Mouse (Mus musculus) liver, adult 2 months (tissue): ENCODE measurements around the gene Kcnip4.

Experiments used
- CTCF ChIP-seq: fragments of 200-500 bp; IDR thresholded peaks from 2 replicates; pipeline ENCODE4 v1.5.1; 2011; ENCODE audit warnings: low read depth, low read length, control low read depth
- POLR2A ChIP-seq: fragments of 200-500 bp; IDR thresholded peaks from 2 replicates; pipeline ENCODE4 v1.6.1; 2011; ENCODE audit warnings: low read length, control low read depth; ENCODE audit not compliant: insufficient read depth; ENCODE audit errors: extremely low read depth

DNA sequence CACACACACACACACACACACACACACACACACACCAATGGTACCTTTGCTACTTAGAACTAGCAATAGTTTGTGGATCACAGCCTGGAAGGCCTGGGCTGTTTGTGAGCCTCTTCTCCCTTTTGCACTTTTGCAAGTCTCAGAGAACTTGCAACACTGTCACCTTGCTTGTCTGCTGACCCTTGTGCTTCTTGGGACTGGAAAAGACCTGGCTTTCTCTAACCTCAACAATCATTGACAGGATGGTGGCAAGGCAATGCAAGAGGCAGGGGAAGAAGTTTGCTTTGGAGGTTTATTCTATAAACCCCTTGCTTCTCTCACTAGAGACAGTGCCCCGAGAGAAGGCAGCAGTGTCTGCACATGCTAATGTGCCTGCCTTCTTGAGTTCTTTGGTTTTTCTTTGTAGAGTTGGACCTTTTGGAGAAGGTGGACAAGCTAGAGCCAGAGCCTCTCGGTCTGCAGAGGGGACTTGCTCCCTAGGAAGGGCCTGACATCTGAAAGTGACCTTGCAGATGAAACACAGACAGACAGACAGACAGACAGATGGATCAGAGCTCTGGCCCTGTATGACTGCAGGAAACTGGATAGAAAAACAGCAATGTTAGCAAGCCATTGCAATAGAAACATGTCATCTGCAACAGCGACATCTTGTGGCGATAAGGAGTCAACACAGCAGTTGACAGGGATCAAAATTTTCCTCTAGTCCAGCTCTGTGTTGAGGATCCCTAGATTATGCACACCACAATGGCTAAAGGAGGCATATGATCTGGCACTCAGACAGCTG lies 174.4 kb downstream of the Kcnip4 start:
- TF ChIP-seq CTCF (peak; percentile 13; the same call in 1 of the 2 replicates), POLR2A (no peak)
